Mouse (Mus musculus): Measurements from ENCODE around the gene Cyb5d1.

The Cyb5d1 gene

GRCm38 (mm10) chr11:69357690-69358089 is 37.7 kb downstream of the Cyb5d1 start:
- DNase-seq (ENCODE audit: low spot score in 2 of 2): no peak

GRCm38 (mm10) chr11:69356544-69356943 is 38.9 kb downstream of the Cyb5d1 start:
- no peak for DNase-seq (ENCODE audit: low spot score in 2 of 2)

- no peak for DNase-seq (ENCODE audit: low spot score in 2 of 2)
These were observed 49.0 kb downstream of the Cyb5d1 start for GRCm38 (mm10) chr11:69346441-69346840.

All from right cerebral cortex, postnatal 36 days (tissue).